Mouse (Mus musculus): ENCODE results near the gene Mctp2. TPM values are rescaled to one million over a fixed set of nuclear protein-coding genes. Genes with fewer than 3 reads are reported as not detected.

Gene Mctp2
- total RNA-seq (2021) (under 1 TPM; 0.59 to 0.78 TPM), polyA plus RNA-seq (2012; rRNA removed) (0.31 and 1.1 TPM in 2 replicates)
- long read RNA-seq, result 0 reads

GRCm38 (mm10) chr7:72306382-72306841, at the start of gene Mctp2:
Gene Mctp2, minus strand, starts transcription at chr7:72306608.
- DNase-seq, result peak; percentile 64

DNA sequence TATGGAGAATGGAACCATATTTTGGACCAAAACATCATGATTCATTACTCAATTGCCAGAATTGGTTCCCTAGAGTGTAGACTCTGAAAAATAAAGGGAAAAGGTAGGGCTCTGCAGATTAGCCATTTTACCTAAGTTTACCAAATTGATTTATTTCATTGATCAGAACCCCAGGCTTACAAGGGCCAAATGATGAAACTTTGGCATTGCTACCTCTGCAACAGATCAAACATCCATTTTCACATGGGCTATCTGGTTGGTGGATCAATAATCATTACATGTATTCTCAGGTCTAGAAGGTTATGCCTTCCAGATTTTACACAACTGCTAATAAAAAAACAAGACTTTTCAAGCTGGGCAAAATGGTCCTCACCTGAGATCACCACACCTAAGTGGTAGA, 39.5 kb upstream of the Mctp2 start:
- DNase-seq, result no peak

- DNase-seq, result no peak
Observed at GRCm38 (mm10) chr7:72343751-72344150, 37.3 kb upstream of the Mctp2 start.

- no peak for DNase-seq
Observed at GRCm38 (mm10) chr7:72342822-72343221, 36.4 kb upstream of the Mctp2 start.

DNA sequence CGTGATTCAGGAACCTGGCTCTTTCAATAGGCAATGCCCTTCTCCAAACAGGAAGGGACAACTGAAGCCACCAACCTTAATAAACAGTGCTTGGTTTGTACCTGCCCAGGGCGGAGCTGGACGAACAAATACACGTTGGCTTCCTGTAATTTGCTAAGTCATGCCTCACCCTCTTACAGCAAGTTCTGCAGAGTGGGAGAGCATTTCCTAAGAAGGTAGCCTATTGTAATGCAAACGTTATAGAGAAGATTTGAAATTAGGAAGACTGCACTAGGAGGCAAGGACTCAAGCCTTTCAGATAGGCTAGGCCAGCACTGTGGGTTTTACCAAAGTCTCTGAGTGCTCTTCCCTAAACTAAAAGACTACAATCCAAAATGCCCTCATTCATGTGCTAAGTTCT, 19.6 kb upstream of the Mctp2 start:
- no peak for DNase-seq

DNA sequence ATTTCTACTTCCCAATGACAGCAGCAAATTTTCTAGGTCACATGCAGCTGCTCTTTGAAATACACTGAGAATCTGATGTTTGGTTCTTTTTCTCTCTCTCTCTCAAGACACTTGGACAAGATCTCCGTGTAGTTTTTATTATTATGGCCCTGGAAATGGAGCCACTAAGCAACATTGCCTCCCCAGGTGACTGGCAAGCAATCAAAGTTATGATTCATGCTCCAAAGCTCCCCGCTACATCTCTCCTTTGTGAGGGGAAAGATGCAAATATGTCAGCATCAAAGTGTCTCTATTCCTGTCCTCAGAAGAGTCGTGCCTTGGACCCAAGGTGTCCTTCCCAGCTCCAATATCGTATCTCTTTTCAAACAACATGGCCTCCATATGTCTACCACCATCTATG, 14.5 kb upstream of the Mctp2 start:
- no peak for DNase-seq

GRCm38 (mm10) chr7:72320441-72320840, 14.0 kb upstream of the Mctp2 start:
- DNase-seq, result no peak

DNA sequence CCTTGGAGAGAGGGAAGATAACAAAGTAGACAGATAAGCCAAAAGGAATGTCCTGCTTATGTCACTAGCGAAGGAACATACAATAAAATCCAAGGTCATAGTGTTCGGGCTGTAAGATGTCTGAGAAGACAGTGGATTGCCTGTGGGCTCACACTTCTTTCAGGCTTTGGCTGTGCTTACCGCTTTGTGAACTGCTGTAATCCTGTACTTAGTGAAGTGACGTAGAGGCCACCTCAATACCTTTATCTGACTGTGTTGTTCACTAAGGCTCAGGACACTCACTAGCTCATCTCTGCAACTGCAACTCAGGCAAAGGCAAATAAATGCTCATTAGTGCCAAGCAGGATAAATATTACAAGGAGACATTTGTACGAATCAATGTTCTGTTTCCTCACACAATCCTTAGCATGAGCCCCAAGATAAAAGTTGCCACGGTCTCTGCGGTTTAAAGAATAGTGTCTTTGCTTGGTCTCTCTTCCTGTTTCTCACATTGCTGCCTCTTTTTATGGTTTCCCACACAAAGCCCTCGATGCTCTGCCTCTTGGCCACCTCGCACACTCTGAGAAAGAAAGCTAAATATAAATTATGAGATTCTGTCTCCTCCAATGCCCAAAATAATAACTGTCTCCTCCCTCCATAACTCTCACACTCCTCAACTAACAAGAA, 8.1 kb upstream of the Mctp2 start:
- no peak for DNase-seq

- no peak for DNase-seq
Observed at GRCm38 (mm10) chr7:72313908-72314307, 7.5 kb upstream of the Mctp2 start.

DNA sequence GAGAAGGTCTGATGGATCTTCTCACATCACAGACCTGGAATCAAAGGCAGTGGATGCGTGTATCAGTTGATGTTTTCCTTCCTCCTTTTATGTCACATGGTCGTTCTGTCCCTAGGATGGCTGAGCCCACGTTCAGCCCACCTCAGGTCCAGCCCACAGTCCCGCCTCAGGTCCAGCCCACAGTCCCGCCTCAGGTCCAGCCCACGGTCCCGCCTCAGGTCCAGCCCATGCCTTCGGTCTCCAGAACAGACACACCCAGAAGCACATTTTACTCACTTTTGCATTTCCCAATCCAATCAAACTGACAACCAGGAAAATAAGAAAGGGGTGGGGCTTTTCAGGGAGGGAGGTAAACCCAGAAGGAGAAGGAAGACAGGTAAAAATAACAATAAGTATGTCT, 5.2 kb upstream of the Mctp2 start:
- DNase-seq, result no peak

DNA sequence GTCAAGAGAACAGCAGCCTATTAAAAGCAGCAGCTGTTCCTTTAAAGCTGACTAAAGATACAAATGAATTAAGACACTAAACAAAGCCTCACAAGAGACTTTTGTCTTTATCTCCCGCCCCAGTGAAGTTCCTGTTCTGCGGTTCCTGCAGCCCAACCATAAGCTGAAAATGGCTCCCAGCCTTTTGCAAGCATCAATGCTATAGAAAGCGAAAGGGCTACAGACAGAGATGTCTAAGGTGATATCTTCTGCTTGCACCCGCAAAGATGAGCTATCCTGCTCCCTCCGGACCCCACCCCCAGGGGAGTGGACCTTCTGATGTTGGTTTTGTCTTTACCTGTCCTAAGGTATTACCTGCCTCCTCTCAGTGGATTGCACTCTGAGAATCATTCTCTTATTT, 1.7 kb upstream of the Mctp2 start:
- DNase-seq, result no peak

GRCm38 (mm10) chr7:72306847-72307246, 439 bp upstream of the Mctp2 start:
- no peak for DNase-seq

- peak; percentile 4 for DNase-seq
Observed at GRCm38 (mm10) chr7:72305971-72306370, 437 bp downstream of the Mctp2 start.

DNA sequence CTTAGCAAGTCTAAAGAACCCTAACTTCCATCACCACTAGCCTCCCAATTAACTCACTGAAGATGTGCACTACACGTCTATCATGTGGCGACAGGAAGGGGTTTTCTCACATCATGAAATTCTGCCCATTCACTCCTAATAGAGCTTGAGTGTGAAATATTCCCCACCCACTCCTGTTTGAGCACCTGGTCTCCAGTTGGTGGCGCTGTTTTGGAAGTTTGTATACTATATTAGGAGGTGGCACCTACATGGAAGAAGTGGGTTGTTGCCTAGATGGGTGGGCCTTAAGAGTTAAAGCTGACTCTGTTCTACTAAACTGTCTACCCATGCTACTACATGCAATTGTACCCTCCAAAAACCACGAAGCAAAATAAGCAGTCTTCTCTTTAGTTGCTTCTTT, 4.7 kb downstream of the Mctp2 start:
- no peak for DNase-seq

DNA sequence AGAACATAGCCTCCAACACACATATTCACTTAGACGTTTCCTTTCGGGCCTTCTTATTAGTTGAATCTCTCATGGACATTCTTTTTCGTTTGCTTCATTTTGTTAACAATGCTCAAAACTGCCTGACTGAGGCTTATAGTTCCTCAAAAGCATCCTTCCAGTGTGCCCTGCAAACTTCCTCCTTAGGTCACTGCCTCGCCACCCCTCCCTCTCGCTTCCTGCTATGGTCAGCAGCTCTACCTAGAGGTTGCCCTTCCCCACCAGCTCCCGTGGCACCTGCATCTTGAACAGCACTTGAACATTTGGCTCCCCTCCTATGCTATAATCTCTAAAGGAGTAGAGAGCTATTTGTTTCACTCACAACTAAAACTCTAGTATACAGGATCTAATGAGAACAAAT, 6.7 kb downstream of the Mctp2 start:
- no peak for DNase-seq

DNA sequence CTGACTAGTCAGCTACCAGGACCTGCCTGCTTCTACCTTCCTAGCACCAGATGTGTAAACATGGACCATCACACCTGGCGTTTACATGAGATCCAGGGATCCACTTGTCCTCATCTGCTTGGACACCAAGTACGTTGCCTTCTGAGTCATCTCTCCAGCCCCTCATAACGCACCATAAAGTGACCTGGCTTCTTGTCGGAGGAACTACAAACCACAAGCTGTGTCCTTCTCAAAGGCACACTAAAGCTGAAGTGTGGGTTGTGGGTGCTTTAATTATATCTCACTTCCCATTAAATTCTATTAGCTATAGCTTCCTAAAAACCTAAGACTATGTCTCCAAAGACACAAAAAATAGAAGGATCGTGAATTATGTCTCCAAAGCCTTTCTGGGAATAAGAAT, 9.4 kb downstream of the Mctp2 start:
- DNase-seq, result no peak

GRCm38 (mm10) chr7:72296171-72296570, 10.2 kb downstream of the Mctp2 start:
- no peak for DNase-seq

DNA sequence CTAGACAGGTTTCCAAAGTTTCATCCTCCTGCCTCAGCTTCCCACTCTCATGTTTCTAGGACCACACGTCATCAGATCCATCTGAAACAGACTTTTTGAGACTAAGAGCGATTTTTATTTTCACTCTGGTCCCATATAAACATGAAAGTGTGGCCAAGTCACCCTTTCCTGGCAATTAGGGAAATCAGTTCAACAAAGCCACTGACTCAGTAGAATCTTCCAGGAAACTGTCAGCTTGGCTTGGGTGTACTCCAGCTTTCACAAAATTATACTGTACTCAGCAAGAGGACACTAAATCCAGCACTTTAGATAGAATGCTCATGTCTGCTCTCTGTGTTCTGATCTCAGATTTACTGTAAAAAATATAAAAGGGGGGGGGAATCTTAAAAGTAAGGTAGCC, 11.5 kb downstream of the Mctp2 start:
- no peak for DNase-seq

- no peak for DNase-seq
Observed at GRCm38 (mm10) chr7:72293784-72294538, 12.4 kb downstream of the Mctp2 start.

- peak; percentile 7 for DNase-seq
Observed at GRCm38 (mm10) chr7:72292232-72292913, 14.0 kb downstream of the Mctp2 start.

DNA sequence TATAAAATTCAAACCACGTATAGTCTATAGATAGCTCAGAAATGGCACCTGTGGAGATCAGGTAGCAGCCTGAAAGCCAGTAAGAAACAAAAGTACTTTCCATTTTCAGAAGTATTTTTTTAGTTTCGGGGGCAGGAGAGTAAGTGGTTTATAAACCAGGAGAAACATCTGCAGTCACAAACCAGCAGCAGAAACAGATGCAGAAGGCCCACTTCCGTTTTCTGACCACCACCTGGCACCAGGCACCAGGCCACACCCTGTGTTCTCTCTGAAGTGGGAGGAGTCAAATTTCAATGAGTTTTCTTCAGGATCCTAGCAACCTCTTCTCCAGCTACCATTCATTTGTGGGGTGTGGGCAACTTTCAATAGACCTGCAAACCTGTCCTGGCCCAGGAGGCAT, 25.7 kb downstream of the Mctp2 start:
- DNase-seq, result no peak

GRCm38 (mm10) chr7:72278412-72278811, 28.0 kb downstream of the Mctp2 start:
- DNase-seq, result no peak

GRCm38 (mm10) chr7:72275513-72275912, 30.9 kb downstream of the Mctp2 start:
- no peak for DNase-seq
